Mouse (Mus musculus) intestine, embryonic 16.5 days (tissue): Measurements from ENCODE around the gene Actr1b. TPM values are rescaled to one million over a fixed set of nuclear protein-coding genes. Genes with fewer than 3 reads are reported as not detected.

Experiments used
- ATAC-seq: fragments of 200-750 bp; cut with Nextera tagmentation; 2 replicates; pipeline ENCODE4 v1.8.0; 2017; ENCODE audit warnings: moderate TSS enrichment, moderate library complexity
- H3K27ac ChIP-seq: fragments of 300-500 bp; sonication (generic); 2 replicates; pipeline ENCODE4 v1.5.1; 2014; ENCODE audit warnings: mild to moderate bottlenecking, low read length
- H3K27me3 ChIP-seq: fragments of 300-500 bp; sonication (generic); replicated peaks from 2 replicates; pipeline ENCODE4 v1.6.1; 2014; ENCODE audit warnings: low read length, control low read depth, mixed read lengths; ENCODE audit not compliant: control insufficient read depth, insufficient read depth
- H3K36me3 ChIP-seq: fragments of 300-500 bp; sonication (generic); 2 replicates; pipeline ENCODE4 v1.6.1; 2014; ENCODE audit warnings: low read length, control low read depth; ENCODE audit not compliant: control insufficient read depth, insufficient read depth
- H3K4me1 ChIP-seq: fragments of 300-500 bp; sonication (generic); 2 replicates; pipeline ENCODE4 v1.6.1; 2014; ENCODE audit warnings: low read length, control low read depth, mixed read lengths; ENCODE audit not compliant: control insufficient read depth, insufficient read depth
- H3K4me2 ChIP-seq: fragments of 300-500 bp; sonication (generic); 2 replicates; pipeline ENCODE4 v1.6.1; 2014; ENCODE audit warnings: low read depth, low read length, control low read depth
- H3K4me3 ChIP-seq: fragments of 300-500 bp; sonication (generic); 2 replicates; pipeline ENCODE4 v1.5.1; 2014; ENCODE audit warnings: mild to moderate bottlenecking, low read length
- H3K9ac ChIP-seq: fragments of 300-500 bp; sonication (generic); 2 replicates; pipeline ENCODE4 v1.6.1; 2014; ENCODE audit warnings: low read depth, low read length
- H3K9me3 ChIP-seq: fragments of 300-500 bp; sonication (generic); 2 replicates; pipeline ENCODE4 v1.6.1; 2016; ENCODE audit warnings: low read length, control low read depth; ENCODE audit not compliant: control insufficient read depth
- WGBS: fragments of 180-500 bp; shearing (Covaris S2); extraction: QIAGEN DNeasy Blood & Tissue Kit; methylation state at CpG from one replicate; pipeline ENCODE4 v1.1.7; 2014; 5-methylcytosine and 5-hydroxymethylcytosine counted together
- polyA plus RNA-seq: library from polyadenylated mRNA; unstranded; fragments of >200 nt; fragmentation: Nextera tagmentation; extraction: Ambion mirVana; gene quantifications from 2 replicates; pipeline ENCODE4 v1.2.1, GENCODE M21; 2015

Actr1b gene
- polyA plus RNA-seq, 1 experiment from 2014 or later: 98.3 TPM

- Histone ChIP-seq H3K4me2 (peak overlapping the region; percentile 83), H3K4me3 (peak overlapping the region; percentile 99), H3K9me3 (no peaks in the 10 kb centered on the region), H3K9ac (peak overlapping the region; percentile 97), H3K36me3 (peaks cover 8% of the 10 kb centered on the region; the same call in 1 of the 2 replicates), H3K4me1 (peaks cover 15% of the 10 kb centered on the region), H3K27me3 (no peaks in the 10 kb centered on the region), H3K27ac (peak overlapping the region; percentile 82)
- ATAC-seq: peak; percentile 78
- WGBS: under 1% methylated on average over 33 of the region's 33 CpGs
These were observed 5.0 kb downstream of the Actr1b start for GRCm38 (mm10) chr1:36709055-36709853.

GRCm38 (mm10) chr1:36708626-36709025 is 5.6 kb downstream of the Actr1b start:
- no peaks in the 10 kb centered on the region for H3K9me3 ChIP-seq
- ATAC-seq: no peak
- H3K27me3 ChIP-seq: no peaks in the 10 kb centered on the region
- peak overlapping the region; percentile 97 for H3K9ac ChIP-seq
- H3K4me2 ChIP-seq: peak overlapping the region; percentile 83
- H3K27ac ChIP-seq: peak overlapping the region; percentile 82
- H3K4me3 ChIP-seq: peak overlapping the region; percentile 99
- H3K4me1 ChIP-seq: peaks cover 15% of the 10 kb centered on the region
- 67% methylated on average over 1 of the region's 1 CpGs for WGBS
- H3K36me3 ChIP-seq: peaks cover 9% of the 10 kb centered on the region; the same call in 1 of the 2 replicates

GRCm38 (mm10) chr1:36707797-36708196 is 6.4 kb downstream of the Actr1b start:
- Histone ChIP-seq H3K9ac (peak overlapping the region; percentile 97), H3K27me3 (no peaks in the 10 kb centered on the region), H3K4me3 (no peak overlapping the region), H3K27ac (no peak overlapping the region), H3K36me3 (peaks cover 15% of the 10 kb centered on the region; the same call in 1 of the 2 replicates), H3K4me2 (no peak overlapping the region), H3K9me3 (no peaks in the 10 kb centered on the region), H3K4me1 (peaks cover 15% of the 10 kb centered on the region)
- no peak for ATAC-seq
- 70% methylated on average over 3 of the region's 3 CpGs for whole genome bisulfite sequencing

- no peaks in the 10 kb centered on the region for H3K9me3 ChIP-seq
- H3K9ac ChIP-seq: no peak overlapping the region
- H3K4me2 ChIP-seq: no peak overlapping the region
- H3K27ac ChIP-seq: no peak overlapping the region
- H3K36me3 ChIP-seq: peaks cover 20% of the 10 kb centered on the region; the same call in 1 of the 2 replicates
- peaks cover 15% of the 10 kb centered on the region for H3K4me1 ChIP-seq
- no peak overlapping the region for H3K4me3 ChIP-seq
- WGBS: 76% methylated on average over 2 of the region's 2 CpGs
- no peak for ATAC-seq
- no peaks in the 10 kb centered on the region for H3K27me3 ChIP-seq
These were observed 7.1 kb downstream of the Actr1b start for GRCm38 (mm10) chr1:36707166-36707565.

- ATAC-seq: no peak
- Histone ChIP-seq H3K4me3 (no peak overlapping the region), H3K9ac (no peak overlapping the region), H3K36me3 (peaks cover 16% of the 10 kb centered on the region), H3K27ac (no peak overlapping the region), H3K9me3 (no peaks in the 10 kb centered on the region), H3K4me1 (no peaks in the 10 kb centered on the region), H3K4me2 (no peak overlapping the region), H3K27me3 (no peaks in the 10 kb centered on the region)
- WGBS: 74% methylated on average over 5 of the region's 5 CpGs
These were observed 17.2 kb downstream of the Actr1b start for GRCm38 (mm10) chr1:36697030-36697429.

- Histone ChIP-seq H3K4me1 (no peaks in the 10 kb centered on the region), H3K36me3 (peaks cover 14% of the 10 kb centered on the region), H3K27me3 (no peaks in the 10 kb centered on the region), H3K27ac (no peak overlapping the region), H3K4me3 (no peak overlapping the region), H3K4me2 (no peak overlapping the region), H3K9me3 (no peaks in the 10 kb centered on the region), H3K9ac (no peak overlapping the region)
- no peak for ATAC-seq
- WGBS: 65% methylated on average over 6 of the region's 6 CpGs
These were observed 17.8 kb downstream of the Actr1b start for GRCm38 (mm10) chr1:36696411-36696810.

- WGBS: 83% methylated on average over 6 of the region's 6 CpGs
- ATAC-seq: no peak
These were observed 19.4 kb downstream of the Actr1b start for GRCm38 (mm10) chr1:36694871-36695270.

GRCm38 (mm10) chr1:36691271-36692155 is 22.7 kb downstream of the Actr1b start, which contains the start of gene Cox5b:
TSS of gene Cox5b (plus strand) at chr1:36691449.
- H3K9ac ChIP-seq: peak within 1 kb of the TSS; percentile 86
- H3K27ac ChIP-seq: peak within 1 kb of the TSS; percentile 20
- no peaks in the 10 kb centered on the region for H3K4me1 ChIP-seq
- peaks cover 5% of the 10 kb centered on the region for H3K36me3 ChIP-seq
- H3K4me3 ChIP-seq: peak within 1 kb of the TSS; percentile 82
- peak; percentile 97 for ATAC-seq
- under 1% methylated on average over 68 of the region's 68 CpGs for WGBS
- H3K4me2 ChIP-seq: peak within 1 kb of the TSS; percentile 82
- H3K27me3 ChIP-seq: no peaks in the 10 kb centered on the region
- H3K9me3 ChIP-seq: no peaks in the 10 kb centered on the region

More at GRCm38 (mm10) chr1:36694871-36695270, 19.4 kb downstream of the Actr1b start:
- Histone ChIP-seq H3K27me3 (no peaks in the 10 kb centered on the region), H3K27ac (no peak overlapping the region), H3K4me2 (no peak overlapping the region), H3K9ac (no peak overlapping the region), H3K36me3 (peaks cover 8% of the 10 kb centered on the region), H3K4me1 (no peaks in the 10 kb centered on the region), H3K9me3 (no peaks in the 10 kb centered on the region), H3K4me3 (no peak overlapping the region)

- Histone ChIP-seq H3K27me3 (no peaks in the 10 kb centered on the region), H3K4me1 (no peaks in the 10 kb centered on the region), H3K4me2 (peak overlapping the region; percentile 56), H3K9ac (peak overlapping the region; percentile 86), H3K9me3 (no peaks in the 10 kb centered on the region), H3K36me3 (peaks cover 5% of the 10 kb centered on the region), H3K4me3 (peak overlapping the region; percentile 82), H3K27ac (no peak overlapping the region)
- ATAC-seq: peak; percentile 24
- 60% methylated on average over 11 of the region's 11 CpGs for WGBS
These were observed 23.5 kb downstream of the Actr1b start for GRCm38 (mm10) chr1:36690671-36691235.
